Mouse (Mus musculus) bone marrow, adult 2 months (tissue): ENCODE results near the gene Umad1.

Source experiments
- CTCF ChIP-seq: fragments of 200-500 bp; IDR thresholded peaks from 2 replicates; pipeline ENCODE4 v1.5.1; 2011; ENCODE audit warnings: low read length, control low read depth; ENCODE audit not compliant: control insufficient read depth, insufficient read depth
- POLR2A ChIP-seq: fragments of 200-500 bp; IDR thresholded peaks from 2 replicates; pipeline ENCODE4 v1.6.1; 2011; ENCODE audit warnings: low read depth, mild to moderate bottlenecking, control low read depth, low read length, borderline replicate concordance; ENCODE audit not compliant: control insufficient read depth

GRCm38 (mm10) chr6:8358232-8358631 is 99.1 kb downstream of the Umad1 start:
- TF ChIP-seq POLR2A (no peak), CTCF (no peak)
